Mouse (Mus musculus) heart, embryonic 11.5 days (tissue): ENCODE results near the gene Cpa1. TPM values are rescaled to one million over a fixed set of nuclear protein-coding genes. Genes with fewer than 3 reads are reported as not detected.

ENCODE experiments used
- ATAC-seq: fragments of 200-750 bp; cut with Nextera tagmentation; replicated peaks from 2 replicates; pipeline ENCODE4 v1.8.0; 2017; ENCODE audit warnings: moderate library complexity; ENCODE audit not compliant: insufficient number of reproducible peaks, low FRiP score, low TSS enrichment
- H3K27ac ChIP-seq: fragments of 300-500 bp; sonication (generic); 2 replicates; pipeline ENCODE4 v1.5.1; 2014; ENCODE audit warnings: mild to moderate bottlenecking, low read depth, low read length
- H3K27me3 ChIP-seq: fragments of 300-500 bp; sonication (generic); 2 replicates; pipeline ENCODE4 v1.6.1; 2014; ENCODE audit warnings: mild to moderate bottlenecking, low read length, mixed read lengths; ENCODE audit not compliant: control insufficient read depth, insufficient read depth
- H3K36me3 ChIP-seq: fragments of 300-500 bp; sonication (generic); 2 replicates; pipeline ENCODE4 v1.6.1; 2014; ENCODE audit warnings: mild to moderate bottlenecking, low read length, moderate library complexity, mixed read lengths; ENCODE audit not compliant: control insufficient read depth, insufficient read depth
- H3K4me1 ChIP-seq: fragments of 300-500 bp; sonication (generic); 2 replicates; pipeline ENCODE4 v1.6.1; 2014; ENCODE audit warnings: low read length; ENCODE audit not compliant: control insufficient read depth, insufficient read depth
- H3K4me2 ChIP-seq: fragments of 300-500 bp; sonication (generic); 2 replicates; pipeline ENCODE4 v1.6.1; 2014; ENCODE audit warnings: mild to moderate bottlenecking, moderate library complexity
- H3K4me3 ChIP-seq: fragments of 300-500 bp; sonication (generic); 2 replicates; pipeline ENCODE4 v1.5.1; 2014; ENCODE audit warnings: low read depth, low read length
- H3K9ac ChIP-seq: fragments of 300-500 bp; sonication (generic); 2 replicates; pipeline ENCODE4 v1.6.1; 2014; ENCODE audit warnings: mild to moderate bottlenecking, low read depth, low read length, moderate library complexity
- H3K9me3 ChIP-seq: fragments of 300-500 bp; sonication (generic); replicated peaks from 2 replicates; pipeline ENCODE4 v1.6.1; 2016; ENCODE audit warnings: low read length; ENCODE audit not compliant: control insufficient read depth
- WGBS: fragments of 180-500 bp; shearing (Covaris S2); extraction: QIAGEN DNeasy Blood & Tissue Kit; methylation state at CpG from one replicate; pipeline ENCODE4 v1.1.7; 2014; ENCODE audit not compliant: insufficient replicate concordance; 5-methylcytosine and 5-hydroxymethylcytosine counted together
- polyA plus RNA-seq: library from polyadenylated mRNA; unstranded; fragments of >200 nt; fragmentation: Nextera tagmentation; extraction: Ambion mirVana; gene quantifications from 2 replicates; pipeline ENCODE4 v1.2.1, GENCODE M21; 2014

Gene Cpa1
- polyA plus RNA-seq, 1 experiment from 2014 or later: 2.5 TPM

- no peaks in the 10 kb centered on the region for H3K9me3 ChIP-seq
- 0 out of 2 replicates have a peak, but pooled peaks have one; percentile 35 for ATAC-seq
- no peaks in the 10 kb centered on the region for H3K27me3 ChIP-seq
- H3K4me1 ChIP-seq: peaks cover 3% of the 10 kb centered on the region; the same call in 1 of the 2 replicates
- H3K9ac ChIP-seq: no peak overlapping the region
- WGBS: 51% methylated on average over 9 of the region's 9 CpGs
- H3K27ac ChIP-seq: peak overlapping the region; percentile 72
- no peak overlapping the region for H3K4me3 ChIP-seq
- no peak overlapping the region for H3K4me2 ChIP-seq
- no peaks in the 10 kb centered on the region for H3K36me3 ChIP-seq
These were observed 13.6 kb downstream of the Cpa1 start for GRCm38 (mm10) chr6:30652425-30653188.

DNA sequence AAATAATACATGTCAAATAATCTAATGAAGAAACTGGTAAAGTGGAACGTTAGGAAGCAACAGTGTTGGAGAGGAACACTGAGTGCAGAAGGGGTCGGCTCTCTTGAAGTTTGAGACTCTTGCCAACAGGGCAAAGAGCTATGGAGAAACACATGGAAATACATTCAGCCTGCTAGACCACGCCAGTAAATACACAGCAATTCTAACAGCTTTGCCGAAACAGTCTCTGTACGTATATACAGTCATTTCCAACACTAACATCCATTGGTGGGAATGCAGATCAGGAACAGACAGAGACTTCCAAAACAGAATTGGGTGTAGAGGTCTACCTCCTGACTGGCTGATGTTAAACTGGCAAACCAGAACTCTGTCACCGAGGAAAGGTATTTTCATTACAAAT is 14.5 kb downstream of the Cpa1 start:
- Histone ChIP-seq H3K9me3 (no peaks in the 10 kb centered on the region), H3K4me2 (no peak overlapping the region), H3K4me3 (no peak overlapping the region), H3K27ac (peak overlapping the region; percentile 72), H3K27me3 (no peaks in the 10 kb centered on the region), H3K36me3 (no peaks in the 10 kb centered on the region), H3K4me1 (peaks cover 3% of the 10 kb centered on the region; the same call in 1 of the 2 replicates), H3K9ac (no peak overlapping the region)
- 79% methylated on average over 6 of the region's 6 CpGs for WGBS
- no peak for ATAC-seq

GRCm38 (mm10) chr6:30654402-30654859 is 15.4 kb downstream of the Cpa1 start:
- Histone ChIP-seq H3K27ac (no peak overlapping the region), H3K27me3 (no peaks in the 10 kb centered on the region), H3K4me3 (no peak overlapping the region), H3K9me3 (no peaks in the 10 kb centered on the region), H3K4me2 (no peak overlapping the region), H3K9ac (no peak overlapping the region), H3K36me3 (no peaks in the 10 kb centered on the region), H3K4me1 (peaks cover under 1% of the 10 kb centered on the region; the same call in 1 of the 2 replicates)
- ATAC-seq: no peak
- 72% methylated on average over 6 of the region's 6 CpGs for WGBS

- H3K9ac ChIP-seq: no peak overlapping the region
- ATAC-seq: no peak
- WGBS: 84% methylated on average over 3 of the region's 3 CpGs
- H3K4me1 ChIP-seq: no peaks in the 10 kb centered on the region; the same call in 1 of the 2 replicates
- H3K4me3 ChIP-seq: no peak overlapping the region
- no peak overlapping the region for H3K4me2 ChIP-seq
- H3K27me3 ChIP-seq: no peaks in the 10 kb centered on the region
- no peaks in the 10 kb centered on the region for H3K9me3 ChIP-seq
- no peak overlapping the region for H3K27ac ChIP-seq
- H3K36me3 ChIP-seq: no peaks in the 10 kb centered on the region
These were observed 15.9 kb downstream of the Cpa1 start for GRCm38 (mm10) chr6:30654932-30655331.

DNA sequence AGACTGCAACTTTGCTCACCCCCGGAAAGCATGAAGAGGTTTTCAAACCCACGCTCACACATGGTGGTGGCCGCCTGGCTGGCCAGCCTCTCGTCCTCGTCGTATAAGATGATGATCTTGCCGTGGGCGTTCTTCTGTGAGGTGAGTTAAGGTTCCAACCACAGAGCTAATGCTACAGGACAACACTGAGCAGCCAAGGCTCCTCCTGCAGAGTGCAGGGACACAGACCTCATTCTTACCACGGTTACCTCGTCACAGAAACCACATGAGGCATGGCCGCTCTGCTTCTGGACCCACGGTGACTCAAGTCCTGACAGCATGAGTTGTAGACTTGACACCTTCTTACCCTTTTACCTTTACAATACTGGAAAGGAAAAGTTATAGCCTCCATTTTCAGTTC is 18.3 kb downstream of the Cpa1 start:
- Histone ChIP-seq H3K36me3 (no peaks in the 10 kb centered on the region), H3K27me3 (no peaks in the 10 kb centered on the region), H3K27ac (no peak overlapping the region), H3K4me1 (no peaks in the 10 kb centered on the region; the same call in 1 of the 2 replicates), H3K4me3 (no peak overlapping the region), H3K9me3 (no peaks in the 10 kb centered on the region), H3K9ac (no peak overlapping the region), H3K4me2 (no peak overlapping the region)
- ATAC-seq: no peak
- WGBS: 91% methylated on average over 12 of the region's 12 CpGs

DNA sequence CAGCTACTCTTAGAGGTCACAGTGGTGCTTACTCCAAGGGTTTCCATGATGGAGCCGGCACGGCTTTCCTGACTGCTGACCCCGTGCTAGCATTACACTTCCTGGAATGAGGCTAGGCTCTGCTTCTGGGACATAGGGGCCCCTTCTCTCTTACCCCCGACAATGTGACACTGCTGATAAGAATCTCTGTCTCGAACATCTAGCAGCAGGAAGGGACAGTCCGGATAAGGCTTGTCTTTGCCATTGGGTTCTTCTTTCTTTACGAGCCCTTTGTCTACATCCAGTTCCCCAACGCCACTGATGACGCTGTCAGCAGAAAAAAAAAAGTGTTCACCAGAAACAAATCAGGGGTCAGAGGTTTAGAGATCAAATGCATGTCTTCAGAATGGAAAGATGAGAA is 19.6 kb downstream of the Cpa1 start:
- H3K27me3 ChIP-seq: no peaks in the 10 kb centered on the region
- no peak overlapping the region for H3K27ac ChIP-seq
- no peak overlapping the region for H3K4me2 ChIP-seq
- no peaks in the 10 kb centered on the region; the same call in 1 of the 2 replicates for H3K4me1 ChIP-seq
- 56% methylated on average over 9 of the region's 9 CpGs for WGBS
- no peaks in the 10 kb centered on the region for H3K36me3 ChIP-seq
- H3K9me3 ChIP-seq: no peaks in the 10 kb centered on the region
- H3K9ac ChIP-seq: no peak overlapping the region
- no peak overlapping the region for H3K4me3 ChIP-seq
- no peak for ATAC-seq

GRCm38 (mm10) chr6:30664776-30665175 is 25.8 kb downstream of the Cpa1 start:
- Histone ChIP-seq H3K9ac (no peak overlapping the region), H3K27ac (peak overlapping the region; percentile 30), H3K4me1 (peaks cover 13% of the 10 kb centered on the region), H3K36me3 (no peaks in the 10 kb centered on the region), H3K9me3 (no peaks in the 10 kb centered on the region), H3K4me3 (no peak overlapping the region), H3K27me3 (no peaks in the 10 kb centered on the region; the same call in 1 of the 2 replicates), H3K4me2 (no peak overlapping the region)
- no peak for ATAC-seq
- WGBS: 24% methylated on average over 6 of the region's 6 CpGs

GRCm38 (mm10) chr6:30665296-30665695 is 26.3 kb downstream of the Cpa1 start:
- Histone ChIP-seq H3K4me2 (no peak overlapping the region), H3K9me3 (no peaks in the 10 kb centered on the region), H3K4me3 (no peak overlapping the region), H3K27ac (peak overlapping the region; percentile 30), H3K9ac (no peak overlapping the region), H3K27me3 (no peaks in the 10 kb centered on the region; the same call in 1 of the 2 replicates), H3K36me3 (no peaks in the 10 kb centered on the region), H3K4me1 (peaks cover 13% of the 10 kb centered on the region)
- 10% methylated on average over 4 of the region's 4 CpGs for WGBS
- no peak for ATAC-seq

DNA sequence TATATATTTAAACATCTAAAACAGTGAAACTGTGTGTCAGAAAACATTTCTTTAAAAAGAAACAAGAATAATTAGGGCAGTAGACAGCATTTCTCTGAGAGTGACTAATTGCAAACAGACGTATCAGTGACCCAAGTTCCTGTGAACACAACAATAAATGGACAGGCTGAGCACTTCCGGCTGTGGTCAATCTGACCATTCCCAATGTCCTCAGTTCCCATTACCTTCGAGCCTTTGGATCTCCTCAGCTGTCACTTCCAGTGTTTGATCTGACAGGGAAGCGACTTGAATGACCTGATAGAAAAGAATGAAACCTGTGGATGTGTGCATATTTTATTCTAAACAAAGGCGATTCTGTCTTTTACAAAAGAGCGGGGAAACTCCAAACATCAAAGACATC is 27.0 kb downstream of the Cpa1 start:
- Histone ChIP-seq H3K4me1 (peaks cover 13% of the 10 kb centered on the region), H3K4me3 (no peak overlapping the region), H3K27ac (no peak overlapping the region), H3K27me3 (no peaks in the 10 kb centered on the region; the same call in 1 of the 2 replicates), H3K4me2 (no peak overlapping the region), H3K9me3 (no peaks in the 10 kb centered on the region), H3K9ac (no peak overlapping the region), H3K36me3 (no peaks in the 10 kb centered on the region)
- no peak for ATAC-seq
- WGBS: 57% methylated on average over 6 of the region's 6 CpGs
